Mouse (Mus musculus) hindbrain, postnatal 0 days (tissue): ENCODE data around the gene Trim71. TPM values are rescaled to one million over a fixed set of nuclear protein-coding genes. Genes with fewer than 3 reads are reported as not detected.
A peak's percentile ranks its signal among the peaks of the same experiment; 100 is the strongest.

ENCODE experiments used
- ATAC-seq: fragments of 200-750 bp; cut with Nextera tagmentation; 2 replicates; pipeline ENCODE4 v1.8.0; 2017; ENCODE audit warnings: mild to moderate bottlenecking, moderate TSS enrichment, moderate library complexity
- DNase-seq: peaks from one replicate; pipeline ENCODE4 v3.0.0-alpha.2; 2015; ENCODE audit warnings: low spot score
- H3K27ac ChIP-seq: fragments of 300-500 bp; sonication (generic); 2 replicates; pipeline ENCODE4 v1.5.1; 2014; ENCODE audit warnings: mild to moderate bottlenecking
- H3K27me3 ChIP-seq: fragments of 300-500 bp; sonication (generic); 2 replicates; pipeline ENCODE4 v1.6.1; 2014; ENCODE audit warnings: low read length, mixed read lengths; ENCODE audit not compliant: insufficient read depth
- H3K36me3 ChIP-seq: fragments of 300-500 bp; sonication (generic); 2 replicates; pipeline ENCODE4 v1.6.1; 2014; ENCODE audit warnings: low read length, mixed read lengths; ENCODE audit not compliant: insufficient read depth
- H3K4me1 ChIP-seq: fragments of 300-500 bp; sonication (generic); 2 replicates; pipeline ENCODE4 v1.6.1; 2014; ENCODE audit warnings: antibody characterized with exemption, low read length, mixed read lengths; ENCODE audit not compliant: insufficient read depth
- H3K4me2 ChIP-seq: fragments of 300-500 bp; sonication (generic); 2 replicates; pipeline ENCODE4 v1.6.1; 2014; ENCODE audit warnings: low read depth, mild to moderate bottlenecking, low read length, moderate library complexity, mixed read lengths
- H3K4me3 ChIP-seq: fragments of 300-500 bp; sonication (generic); 2 replicates; pipeline ENCODE4 v1.5.1; 2014; ENCODE audit warnings: low read length
- H3K9ac ChIP-seq: fragments of 300-500 bp; sonication (generic); replicated peaks from 2 replicates; pipeline ENCODE4 v1.6.1; 2014; ENCODE audit warnings: mild to moderate bottlenecking, low read length, moderate library complexity, mixed read lengths
- H3K9me3 ChIP-seq: fragments of 300-500 bp; sonication (generic); 2 replicates; pipeline ENCODE4 v1.6.1; 2016; ENCODE audit warnings: low read length, mixed read lengths
- CTCF ChIP-seq: IDR thresholded peaks from 2 replicates; pipeline ENCODE4 v1.5.1; 2016; ENCODE audit warnings: antibody characterized with exemption, control low read depth, low read depth
- WGBS: fragments of 180-500 bp; shearing (Covaris S2); extraction: QIAGEN DNeasy Blood & Tissue Kit; methylation state at CpG from one replicate; pipeline ENCODE4 v1.1.7; 2014; 5-methylcytosine and 5-hydroxymethylcytosine counted together
- polyA plus RNA-seq: library from polyadenylated mRNA; unstranded; fragments of >200 nt; fragmentation: Nextera tagmentation; extraction: Ambion mirVana; gene quantifications from 2 replicates; pipeline ENCODE4 v1.2.1, GENCODE M21; 2015
- total RNA-seq: library from RNA; depleted of rRNA; stranded (reverse); fragments of >200 nt; gene quantifications from 2 replicates; pipeline ENCODE4 v1.2.3, GENCODE M21; 2014

Trim71 gene
- total and polyA plus RNA-seq, 2 experiments from 2014 or later = 0.10 to 0.24 TPM

DNA sequence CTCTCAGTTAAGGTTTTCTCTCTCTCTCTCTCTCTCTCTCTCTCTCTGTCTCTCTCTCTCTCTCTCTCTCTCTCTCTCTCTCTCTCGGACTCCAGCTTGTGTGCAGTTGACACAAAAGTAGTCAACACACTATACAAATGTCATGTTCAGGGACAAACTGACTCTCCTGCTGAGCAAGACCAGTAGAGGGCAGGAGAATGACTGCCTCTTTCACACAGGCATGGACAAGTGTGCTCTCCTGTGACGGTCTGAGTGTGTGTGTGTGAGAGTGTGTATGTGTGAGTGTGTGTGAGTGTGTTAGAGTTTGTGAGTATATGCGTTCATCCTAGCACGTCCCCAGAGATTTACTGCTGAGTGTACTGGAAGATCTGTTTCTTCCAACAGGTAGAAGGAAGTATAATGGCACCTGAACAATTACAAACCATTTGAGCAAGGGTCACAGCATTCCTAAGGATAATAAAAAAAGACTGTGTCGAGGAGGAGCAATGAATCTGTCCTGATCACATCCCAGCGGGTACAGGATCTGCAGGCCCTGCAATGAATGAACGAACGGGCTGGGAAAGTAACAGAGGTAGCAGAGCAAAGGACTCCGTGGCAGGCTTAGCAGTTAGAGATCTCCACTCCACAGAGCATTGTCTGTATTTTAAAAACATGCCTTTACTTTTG is 45.2 kb downstream of the Trim71 start:
- TF ChIP-seq CTCF = peak; percentile 38
- no peak for ATAC-seq
- H3K4me2 ChIP-seq = no peak overlapping the region
- H3K4me1 ChIP-seq = no peaks in the 10 kb centered on the region
- H3K9me3 ChIP-seq = no peaks in the 10 kb centered on the region
- no peak overlapping the region for H3K27ac ChIP-seq
- H3K9ac ChIP-seq = no peak overlapping the region
- no peaks in the 10 kb centered on the region for H3K36me3 ChIP-seq
- WGBS = 67% methylated on average over 9 of the region's 9 CpGs
- H3K27me3 ChIP-seq = no peaks in the 10 kb centered on the region
- DNase-seq = no peak
- H3K4me3 ChIP-seq = no peak overlapping the region

DNA sequence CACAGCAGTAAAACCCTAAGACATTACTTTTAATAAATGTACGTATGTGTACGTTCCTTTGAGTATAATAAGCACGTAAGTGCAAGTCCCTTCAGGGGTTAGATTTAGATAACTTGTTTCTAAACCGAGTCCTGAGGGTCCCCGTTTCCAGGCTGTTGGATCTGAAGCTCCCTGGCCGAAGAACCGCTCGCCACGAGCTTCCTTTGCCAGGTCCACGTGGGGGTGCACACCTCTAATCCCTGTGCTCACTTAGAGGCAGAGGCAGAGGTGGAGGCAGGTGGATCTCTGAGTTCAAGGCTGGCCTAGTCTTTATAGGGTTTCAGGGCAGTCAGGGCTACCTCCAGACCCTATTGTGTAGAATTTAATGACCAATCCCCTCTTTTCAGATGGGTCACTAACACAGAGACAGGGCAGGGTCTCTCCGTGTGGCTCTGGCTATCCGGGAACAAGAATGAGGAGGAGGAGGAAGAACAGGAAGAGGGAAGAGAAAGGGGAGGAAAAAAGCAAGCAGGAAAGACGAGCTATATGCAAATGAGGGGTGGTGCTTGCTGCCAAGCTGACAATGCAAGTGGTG is 46.2 kb downstream of the Trim71 start:
- Histone ChIP-seq H3K4me3 (no peak overlapping the region), H3K27ac (no peak overlapping the region), H3K36me3 (no peaks in the 10 kb centered on the region), H3K27me3 (no peaks in the 10 kb centered on the region), H3K9ac (no peak overlapping the region), H3K4me2 (no peak overlapping the region), H3K4me1 (no peaks in the 10 kb centered on the region), H3K9me3 (peaks cover 4% of the 10 kb centered on the region)
- DNase-seq (no peak), ATAC-seq (no peak)
- no peak for TF ChIP-seq CTCF
- 78% methylated on average over 13 of the region's 13 CpGs for WGBS

DNA sequence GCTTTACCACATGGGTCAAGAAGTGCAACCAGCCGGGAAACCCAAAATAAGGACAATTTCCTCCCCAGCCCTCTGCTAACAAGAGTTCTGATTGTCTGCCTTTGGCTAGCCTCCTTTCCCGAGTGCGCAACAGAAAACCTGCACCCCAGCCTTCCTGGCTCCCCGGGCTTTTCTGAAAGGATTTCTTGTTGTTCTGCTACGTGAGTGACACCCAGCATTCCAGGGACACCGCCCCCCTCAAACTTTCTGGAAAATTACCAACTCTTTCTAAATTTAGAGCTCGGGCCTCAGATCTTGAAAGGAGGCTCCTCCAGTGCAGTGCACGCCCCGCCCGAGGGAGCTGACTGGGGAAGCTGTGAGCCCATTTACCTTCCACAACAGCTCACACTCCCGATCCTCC is 48.8 kb downstream of the Trim71 start, which contains the start of gene C130032M10Rik:
TSS of gene C130032M10Rik (plus strand) at position 334 of the 400 bp plus-strand sequence.
- TF ChIP-seq CTCF = no peak
- no peak for ATAC-seq
- H3K9ac ChIP-seq = no peak within 1 kb of the TSS
- H3K36me3 ChIP-seq = no peaks in the 10 kb centered on the region
- no peak within 1 kb of the TSS for H3K27ac ChIP-seq
- WGBS = 62% methylated on average over 11 of the region's 11 CpGs
- no peaks in the 10 kb centered on the region for H3K4me1 ChIP-seq
- no peak within 1 kb of the TSS for H3K4me3 ChIP-seq
- no peak for DNase-seq
- peaks cover 11% of the 10 kb centered on the region for H3K9me3 ChIP-seq
- H3K27me3 ChIP-seq = no peaks in the 10 kb centered on the region
- H3K4me2 ChIP-seq = no peak within 1 kb of the TSS

DNA sequence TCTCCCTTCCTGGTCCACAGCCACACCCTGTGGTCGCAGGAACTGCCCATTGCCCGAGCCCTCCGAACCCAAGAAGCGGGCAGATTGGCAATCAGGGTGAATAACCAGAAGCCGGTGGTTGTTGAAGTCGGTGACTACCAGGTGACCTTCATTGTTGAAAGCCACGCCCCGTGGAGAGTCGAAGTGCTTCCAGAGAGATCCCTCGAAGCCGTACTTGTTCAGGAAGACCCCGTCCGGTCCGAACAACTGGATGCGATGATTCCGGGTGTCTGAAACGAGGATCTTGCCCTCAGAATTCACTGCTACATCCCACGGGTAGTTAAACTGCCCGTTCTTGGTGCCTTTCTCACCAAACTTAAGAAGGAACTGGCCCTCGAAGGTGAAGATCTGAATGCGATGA is 51.3 kb downstream of the Trim71 start:
- ATAC-seq (no peak), DNase-seq (no peak)
- H3K27ac ChIP-seq = no peak overlapping the region
- H3K9ac ChIP-seq = no peak overlapping the region
- H3K4me2 ChIP-seq = no peak overlapping the region
- H3K4me1 ChIP-seq = no peaks in the 10 kb centered on the region
- no peaks in the 10 kb centered on the region for H3K27me3 ChIP-seq
- H3K4me3 ChIP-seq = no peak overlapping the region
- H3K9me3 ChIP-seq = peaks cover 11% of the 10 kb centered on the region
- 98% methylated on average over 21 of the region's 21 CpGs for WGBS
- TF ChIP-seq CTCF = no peak
- H3K36me3 ChIP-seq = no peaks in the 10 kb centered on the region

DNA sequence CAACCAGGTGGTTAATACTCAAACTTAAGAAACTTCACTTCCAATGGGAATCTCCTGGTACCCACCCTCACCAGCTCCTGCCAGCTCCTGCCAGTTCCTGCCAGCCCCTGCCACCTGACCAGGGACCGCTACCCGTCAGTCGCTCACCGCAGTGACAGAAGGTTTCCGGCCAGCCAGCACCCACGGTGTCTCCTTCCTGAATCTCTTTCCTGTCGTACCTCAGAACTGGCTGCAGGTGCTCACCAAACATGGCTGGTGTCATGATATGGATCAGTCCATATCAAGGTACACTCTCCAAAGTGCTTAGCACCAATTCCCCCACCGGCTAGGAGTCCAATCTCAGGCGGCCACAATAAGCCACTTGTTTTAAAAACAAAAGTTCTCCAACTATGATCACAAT is 54.4 kb downstream of the Trim71 start:
- Histone ChIP-seq H3K36me3 (no peaks in the 10 kb centered on the region), H3K4me3 (no peak overlapping the region), H3K9ac (no peak overlapping the region), H3K27ac (no peak overlapping the region), H3K4me2 (no peak overlapping the region), H3K27me3 (no peaks in the 10 kb centered on the region), H3K9me3 (peaks cover 11% of the 10 kb centered on the region), H3K4me1 (no peaks in the 10 kb centered on the region)
- WGBS = 93% methylated on average over 9 of the region's 9 CpGs
- ATAC-seq (no peak), DNase-seq (no peak)
- no peak for TF ChIP-seq CTCF

DNA sequence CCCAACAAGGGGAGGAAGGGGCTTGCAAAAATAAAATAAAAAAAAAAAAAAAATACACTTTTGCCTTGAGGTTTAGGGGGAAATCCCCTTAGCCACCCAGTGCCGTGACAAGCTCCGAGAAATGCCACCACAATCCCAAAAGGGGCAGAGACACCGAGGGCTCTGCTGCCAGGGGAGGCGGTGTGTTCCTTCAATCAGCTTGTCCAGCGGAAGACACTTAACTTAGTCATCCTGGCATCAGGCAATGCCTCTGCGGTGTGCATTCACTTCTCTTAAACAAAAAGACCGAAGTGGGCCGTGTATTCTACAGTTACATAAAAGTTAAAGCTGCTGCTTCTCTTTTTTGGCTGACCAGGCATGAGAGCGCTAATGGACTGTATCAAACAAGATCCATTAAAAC is 56.7 kb downstream of the Trim71 start:
- H3K4me2 ChIP-seq = no peak overlapping the region
- H3K27me3 ChIP-seq = no peaks in the 10 kb centered on the region
- no peak overlapping the region for H3K27ac ChIP-seq
- no peak for TF ChIP-seq CTCF
- H3K4me3 ChIP-seq = no peak overlapping the region
- peaks cover 2% of the 10 kb centered on the region; the same call in 1 of the 2 replicates for H3K9me3 ChIP-seq
- H3K9ac ChIP-seq = no peak overlapping the region
- H3K4me1 ChIP-seq = no peaks in the 10 kb centered on the region
- no peaks in the 10 kb centered on the region for H3K36me3 ChIP-seq
- 84% methylated on average over 9 of the region's 9 CpGs for WGBS
- no peak for ATAC-seq
- DNase-seq = no peak

DNA sequence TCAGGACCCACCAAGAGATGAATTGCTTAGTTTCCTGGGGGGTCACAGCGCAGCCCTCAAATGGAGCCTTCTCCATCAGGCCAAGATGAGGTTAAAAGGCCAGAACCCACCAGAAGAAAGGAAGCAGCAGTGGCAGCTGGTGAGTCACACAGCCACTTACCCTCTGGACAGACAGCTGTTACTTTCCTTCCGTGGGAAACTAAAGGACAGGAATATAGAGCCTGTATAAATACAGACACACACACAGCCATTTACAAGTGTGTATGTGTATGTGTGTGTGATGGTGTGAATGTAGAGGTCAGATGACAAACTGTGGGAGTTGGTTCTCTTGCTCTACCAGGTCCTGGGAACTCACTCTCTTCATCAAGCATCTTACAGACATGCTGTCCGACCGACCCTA is 57.6 kb downstream of the Trim71 start:
- DNase-seq (no peak), ATAC-seq (no peak)
- H3K9me3 ChIP-seq = no peaks in the 10 kb centered on the region
- no peaks in the 10 kb centered on the region for H3K4me1 ChIP-seq
- no peaks in the 10 kb centered on the region for H3K27me3 ChIP-seq
- no peak for TF ChIP-seq CTCF
- H3K9ac ChIP-seq = no peak overlapping the region
- WGBS = 74% methylated on average over 4 of the region's 4 CpGs
- no peak overlapping the region for H3K27ac ChIP-seq
- no peak overlapping the region for H3K4me2 ChIP-seq
- H3K4me3 ChIP-seq = no peak overlapping the region
- no peaks in the 10 kb centered on the region for H3K36me3 ChIP-seq
